Mouse (Mus musculus) forelimb bud, embryonic 11.5 days (tissue): ENCODE measurements at regions not wholly inside any gene's neighbourhood (a gene's known extent, or its start where the extent isn't known, plus 50 kb on each side); places are given as distances from the start of the nearest gene placed in this dataset.
A peak's percentile ranks its signal among the peaks of the same experiment; 100 is the strongest.

Experiments
- DNase-seq: peaks from one replicate; pipeline ENCODE4 v3.0.0-alpha.2; 2012; ENCODE audit warnings: low read depth, low spot score

GRCm38 (mm10) chr4:131366656-131367055, 422.5 kb downstream of the Matn1 start:
- DNase-seq, result peak; percentile 62

- DNase-seq, result no peak
Measured at GRCm38 (mm10) chr4:131372517-131372916, 428.3 kb downstream of the Matn1 start.

GRCm38 (mm10) chr4:131373172-131373571, 429.0 kb downstream of the Matn1 start:
- DNase-seq, result no peak

GRCm38 (mm10) chr4:131374527-131375290, 430.5 kb downstream of the Matn1 start:
- DNase-seq, result no peak

DNA sequence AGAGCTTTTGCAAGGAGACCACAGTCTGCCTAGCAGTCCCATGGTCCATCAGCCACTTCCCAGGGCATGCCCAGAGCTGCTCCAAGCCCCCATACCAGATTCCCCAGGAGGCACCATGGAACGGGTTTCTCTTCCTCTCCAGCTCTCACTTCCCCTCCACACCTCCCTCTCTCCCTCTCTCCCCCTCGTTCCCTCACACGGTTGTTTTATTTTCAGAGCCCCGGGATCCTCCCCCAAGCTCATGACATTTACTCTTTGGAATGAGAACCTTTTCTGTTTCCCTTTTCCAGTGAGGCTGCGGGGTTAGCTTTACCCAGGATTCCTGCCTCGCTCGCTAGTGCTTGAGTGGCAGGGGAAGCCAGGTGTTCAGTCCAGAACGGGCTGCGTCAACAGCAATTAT, 436.9 kb downstream of the Matn1 start:
- no peak for DNase-seq

GRCm38 (mm10) chr4:131381529-131381928, 437.3 kb downstream of the Matn1 start:
- DNase-seq, result no peak

DNA sequence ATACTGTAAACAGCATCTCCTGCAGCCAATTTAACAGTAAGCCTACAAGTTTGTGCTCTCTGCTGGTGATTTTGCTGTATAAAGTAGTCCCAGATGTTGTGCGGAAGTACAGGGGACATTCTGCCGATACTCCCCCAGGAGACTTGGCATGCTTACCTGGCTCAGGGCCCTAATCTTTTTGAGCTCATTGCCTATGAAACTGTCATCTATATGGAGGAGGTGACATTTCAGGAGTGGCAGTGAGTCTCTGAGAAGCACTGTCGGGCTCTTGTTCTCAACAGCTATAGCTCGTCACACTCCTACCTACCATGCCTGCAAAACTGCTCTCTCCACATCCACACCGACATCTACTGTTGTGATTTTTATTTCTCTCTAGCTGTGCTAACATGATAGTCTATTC, 439.7 kb downstream of the Matn1 start:
- DNase-seq, result no peak

DNA sequence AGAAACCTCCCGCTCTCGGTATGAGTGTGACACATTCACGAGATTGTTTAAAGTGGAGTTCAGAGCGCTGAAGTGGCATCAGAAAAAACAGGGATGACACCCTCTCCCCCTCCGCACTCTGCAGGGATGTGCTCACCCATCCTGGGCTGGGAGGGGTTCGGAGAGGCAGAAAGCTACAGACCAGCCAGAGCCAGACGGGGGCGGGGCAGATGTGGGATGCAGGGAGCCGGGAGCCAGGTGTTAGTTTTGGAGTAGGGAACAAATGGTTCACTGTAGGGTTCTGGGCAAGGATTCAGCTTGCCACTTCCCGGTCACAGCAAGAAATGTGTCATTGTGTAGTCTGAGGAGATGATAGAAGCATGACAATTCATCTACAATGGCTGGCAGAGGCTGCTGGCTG, 442.8 kb downstream of the Matn1 start:
- DNase-seq, result no peak

GRCm38 (mm10) chr4:131391119-131391923, 446.8 kb downstream of the Ptpru start:
- peak; percentile 90 for DNase-seq

DNA sequence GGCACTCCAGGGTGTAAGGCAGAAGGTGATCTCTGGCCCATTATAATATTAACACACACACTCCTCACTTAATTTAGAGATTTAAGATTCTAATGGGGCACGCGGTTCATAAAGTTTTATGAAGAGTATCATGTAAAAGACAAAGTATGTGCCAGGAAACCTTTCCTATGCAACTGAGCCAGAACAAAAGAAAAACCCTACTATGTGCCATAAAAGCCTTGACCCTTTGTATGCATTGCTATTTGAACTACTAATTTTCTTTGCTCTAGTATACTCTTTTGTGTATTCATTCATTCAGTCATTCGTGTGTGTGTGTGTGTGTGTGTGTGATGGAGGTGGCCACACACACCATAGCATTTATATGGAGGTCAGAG, 446.2 kb downstream of the Ptpru start:
- DNase-seq, result no peak

DNA sequence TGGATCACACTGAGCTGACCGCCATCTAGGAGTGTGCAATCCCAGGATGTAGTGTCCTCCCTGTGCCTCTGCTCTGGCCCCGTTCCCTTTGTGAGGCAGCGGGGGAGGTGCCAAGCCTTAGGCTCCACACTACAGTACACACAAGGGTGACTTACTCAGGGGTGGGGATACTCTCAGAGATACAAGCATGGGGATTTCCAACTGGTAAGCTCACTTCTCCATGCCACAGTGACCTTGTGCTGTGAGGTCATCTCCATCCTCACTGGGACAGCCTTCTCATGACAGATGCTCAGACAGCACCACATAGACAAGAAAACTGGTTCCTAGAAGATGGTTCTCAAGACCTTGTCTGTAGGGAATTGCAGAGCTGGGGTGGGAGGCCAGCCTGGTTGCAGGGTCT, 445.6 kb downstream of the Ptpru start:
- DNase-seq, result no peak

- DNase-seq, result no peak
Measured at GRCm38 (mm10) chr4:131396226-131396840, 441.8 kb downstream of the Ptpru start.

GRCm38 (mm10) chr4:131397161-131397560, 440.9 kb downstream of the Ptpru start:
- no peak for DNase-seq

GRCm38 (mm10) chr4:131400756-131401155, 437.3 kb downstream of the Ptpru start:
- DNase-seq, result peak; percentile 52

GRCm38 (mm10) chr4:131401255-131401654, 436.8 kb downstream of the Ptpru start:
- no peak for DNase-seq

- peak; percentile 37 for DNase-seq
Measured at GRCm38 (mm10) chr4:131405376-131406017, 432.6 kb downstream of the Ptpru start.

GRCm38 (mm10) chr4:131407464-131407863, 430.6 kb downstream of the Ptpru start:
- DNase-seq, result no peak

- DNase-seq, result no peak
Measured at GRCm38 (mm10) chr4:131408644-131409043, 429.4 kb downstream of the Ptpru start.

- DNase-seq, result peak; percentile 63
Measured at GRCm38 (mm10) chr4:131409805-131410204, 428.3 kb downstream of the Ptpru start.

GRCm38 (mm10) chr4:131411936-131412335, 426.2 kb downstream of the Ptpru start:
- no peak for DNase-seq

DNA sequence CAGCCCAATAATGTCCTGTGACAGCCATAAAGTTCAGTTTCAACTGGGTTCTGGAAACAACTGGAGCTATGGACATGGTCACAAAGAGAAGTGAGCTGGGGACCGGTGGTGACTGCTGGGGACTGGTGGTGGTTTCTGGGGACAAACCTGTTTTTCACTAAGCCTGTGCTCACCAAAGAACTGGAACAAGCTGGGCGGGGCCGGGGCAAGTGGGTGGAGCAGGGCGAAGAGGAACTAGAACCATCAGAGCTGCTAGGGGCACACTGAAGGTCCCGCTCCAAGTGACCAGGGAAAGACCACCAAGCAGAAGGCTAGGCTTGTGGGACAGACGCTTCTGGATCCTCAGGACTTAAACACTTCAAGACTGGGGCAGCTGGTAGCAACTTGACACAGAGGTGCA, 424.7 kb downstream of the Ptpru start:
- no peak for DNase-seq

GRCm38 (mm10) chr4:131415453-131415852, 422.6 kb downstream of the Ptpru start:
- no peak for DNase-seq
